ENCODE assay signal across 12 mouse cellular contexts in the genomic region with DNA sequence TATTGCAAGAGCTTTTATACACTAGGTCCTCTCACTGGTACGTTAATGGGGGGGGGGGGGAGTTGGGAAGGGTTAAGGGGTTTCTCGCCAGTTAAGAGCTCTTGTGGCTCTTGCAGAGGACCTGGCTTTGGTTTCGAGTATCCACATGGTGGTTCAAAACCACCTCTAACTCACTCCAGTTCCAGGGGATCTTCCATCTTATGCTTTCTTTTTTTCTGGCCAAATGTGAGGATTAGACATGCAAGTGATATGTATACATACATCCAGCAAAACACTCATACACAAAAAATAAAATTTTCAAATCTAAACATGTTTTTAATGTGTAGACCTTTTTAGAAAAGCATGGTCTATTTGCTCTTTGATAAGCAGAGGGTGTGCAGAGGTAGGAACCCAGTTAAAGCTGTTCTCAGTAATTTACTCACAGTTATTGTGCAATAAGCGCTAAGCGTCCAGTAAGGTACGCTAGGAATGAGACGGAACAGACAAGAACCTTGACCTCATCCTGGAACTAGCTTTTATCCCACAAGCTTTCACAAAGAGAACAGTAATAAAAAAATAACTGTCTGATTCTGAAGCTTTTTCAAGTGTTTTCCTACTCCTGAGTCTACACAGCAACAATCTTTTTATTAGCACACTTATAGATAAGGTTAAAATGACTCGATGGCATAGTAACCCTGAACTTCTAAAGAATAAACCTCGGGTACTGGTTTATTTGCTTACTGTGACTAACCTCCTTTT. TPM values are rescaled to one million over a fixed set of nuclear protein-coding genes. Genes with fewer than 3 reads are reported as not detected.
A peak's percentile ranks its signal among the peaks of the same experiment; 100 is the strongest.
DNase-seq lines count a peak whose midpoint lies in the region; ATAC-seq lines count a peak whose summit lies in the region.
"Had no signal": no experiment of that assay in that cellular context is flagged by ENCODE, and none has a peak within 500 bp of the region (broad histone marks: within the 10 kb centered on the region; RNA-seq: fewer than 3 reads in every experiment).

No protein-coding gene starts in this region.

- peaks cover 25% of the 10 kb centered on the region for H3K4me1 ChIP-seq in intestine, embryonic 16.5 days (ENCODE audit: control insufficient read depth, insufficient read depth, low read length)

- H3K27ac ChIP-seq in intestine, embryonic 16.5 days (ENCODE audit: low read length): peak overlapping the region; percentile 83

- peak; percentile 16 for DNase-seq in adrenal gland, postnatal 14 days
- no peak for DNase-seq in adrenal gland, adult 8-10 months
- peak; percentile 64 for DNase-seq in kidney, adult 9 months
- DNase-seq in kidney, postnatal 10 days: no peak
- DNase-seq in lung, postnatal 14 days: peak; percentile 32
- DNase-seq in right cerebral cortex, postnatal 4 days: no peak
- no peak for DNase-seq in cerebellum, postnatal 10 days
- DNase-seq: cerebellum, postnatal 25 days; gastrocnemius, postnatal 14 days; spleen, adult 18-20 months had no signal

- H3K27me3 ChIP-seq in intestine, embryonic 16.5 days (replicated peaks; ENCODE audit: control insufficient read depth, insufficient read depth, low read length): no peaks in the 10 kb centered on the region
- H3K27me3 ChIP-seq: Patski had no signal

- no peaks in the 10 kb centered on the region for H3K36me3 ChIP-seq in intestine, embryonic 16.5 days (ENCODE audit: control insufficient read depth, insufficient read depth, low read length)

- H3K4me3 ChIP-seq in intestine, embryonic 16.5 days (ENCODE audit: low read length): no peak overlapping the region

- H3K9ac ChIP-seq in intestine, embryonic 16.5 days (ENCODE audit: low read depth, low read length): no peak overlapping the region

- no peak overlapping the region for H3K4me2 ChIP-seq in intestine, embryonic 16.5 days (ENCODE audit: low read depth, low read length)

- peak; percentile 53 for ATAC-seq in intestine, embryonic 16.5 days

- WGBS in intestine, embryonic 16.5 days: 38% methylated on average over 9 of the region's 9 CpGs

- H3K9me3 ChIP-seq in intestine, embryonic 16.5 days (ENCODE audit: control insufficient read depth, low read length): no peaks in the 10 kb centered on the region

RNA-seq across cellular contexts. Expression of a gene that starts 2.3 kb away (rescaled TPM):
- 12.6 and 13.6 TPM in 2 replicates for total RNA-seq in adrenal gland, postnatal 14 days (2021)
- total RNA-seq in adrenal gland, adult 8-10 months (2022): 1 to 10 TPM; 2.6 to 7.0 (median 3.0) TPM
- 38.6 and 41.7 TPM in 2 replicates for polyA plus RNA-seq in intestine, embryonic 16.5 days (2015; fragmentation: Nextera tagmentation; extraction: Ambion mirVana)

RNA-seq across cellular contexts. Expression of a gene that starts 26.7 kb away (rescaled TPM):
- total RNA-seq in adrenal gland, postnatal 14 days (2021): 87.5 and 88.1 TPM in 2 replicates
- total RNA-seq in adrenal gland, adult 8-10 months (2022): 100 to 1,000 TPM; 153 to 311 (median 234) TPM
- 9.4 and 10.1 TPM in 2 replicates for polyA plus RNA-seq in intestine, embryonic 16.5 days (2015; fragmentation: Nextera tagmentation; extraction: Ambion mirVana)

Comparison
In these comparisons a context has a peak if more than half of its experiments do, and no peak if none do; other contexts are left out.
1. DNase-seq: peak in adrenal gland, postnatal 14 days (single experiment), kidney, adult 9 months (single experiment) and lung, postnatal 14 days (single experiment); none in adrenal gland, adult 8-10 months (single experiment), kidney, postnatal 10 days (single experiment), right cerebral cortex, postnatal 4 days (single experiment) and cerebellum, postnatal 10 days (0 of 2).